Mouse (Mus musculus): Measurements from ENCODE around the gene Acy3. TPM values are rescaled to one million over a fixed set of nuclear protein-coding genes. Genes with fewer than 3 reads are reported as not detected.
"Not testable (repeated sequence)": the region's sequence is repeated elsewhere in the genome, so short reads cannot be mapped to it uniquely, and the experiment has no call there.

The Acy3 gene
- polyA plus RNA-seq, 1 experiment from 2014 or later: 4.3 TPM

DNA sequence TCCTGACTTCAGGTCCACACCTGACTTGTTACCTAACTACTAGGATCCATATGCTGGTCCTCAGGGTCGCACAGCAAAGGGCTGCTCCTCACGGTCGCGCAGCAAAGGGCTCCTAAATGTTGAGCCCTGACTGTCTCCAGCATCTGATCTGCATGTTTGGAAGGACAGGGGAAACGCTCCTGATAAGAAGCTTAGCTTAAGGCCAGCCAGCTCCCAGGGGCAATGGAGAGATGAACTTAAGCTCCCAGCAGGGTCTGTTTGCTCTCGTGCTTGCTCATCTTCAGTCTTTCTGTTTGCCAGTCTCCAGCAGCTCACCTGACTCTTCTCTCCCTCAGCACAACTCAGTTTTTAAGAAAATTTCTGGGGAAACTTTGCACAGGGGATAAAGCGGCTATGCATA is 46.3 kb downstream of the Acy3 start:
- Histone ChIP-seq H3K9ac (ENCODE audit: low read length) (no peak overlapping the region), H3K27ac (replicated peaks; ENCODE audit: low read depth, low read length) (no peak overlapping the region), H3K4me1 (ENCODE audit: control insufficient read depth, insufficient read depth, low read length) (no peaks in the 10 kb centered on the region), H3K4me3 (ENCODE audit: low read depth, low read length) (no peak overlapping the region), H3K36me3 (ENCODE audit: control insufficient read depth, insufficient read depth, low read length) (no peaks in the 10 kb centered on the region), H3K27me3 (ENCODE audit: control insufficient read depth, insufficient read depth, low read length) (no peaks in the 10 kb centered on the region), H3K4me2 (ENCODE audit: low read depth, severe bottlenecking) (no peak overlapping the region), H3K9me3 (ENCODE audit: control insufficient read depth, low read length) (no peaks in the 10 kb centered on the region)
- WGBS: 73% methylated on average over 7 of the region's 7 CpGs
- ATAC-seq (ENCODE audit: insufficient number of reproducible peaks, low FRiP score, low TSS enrichment, low read depth) (no peak), DNase-seq (ENCODE audit: low spot score) (no peak)

DNA sequence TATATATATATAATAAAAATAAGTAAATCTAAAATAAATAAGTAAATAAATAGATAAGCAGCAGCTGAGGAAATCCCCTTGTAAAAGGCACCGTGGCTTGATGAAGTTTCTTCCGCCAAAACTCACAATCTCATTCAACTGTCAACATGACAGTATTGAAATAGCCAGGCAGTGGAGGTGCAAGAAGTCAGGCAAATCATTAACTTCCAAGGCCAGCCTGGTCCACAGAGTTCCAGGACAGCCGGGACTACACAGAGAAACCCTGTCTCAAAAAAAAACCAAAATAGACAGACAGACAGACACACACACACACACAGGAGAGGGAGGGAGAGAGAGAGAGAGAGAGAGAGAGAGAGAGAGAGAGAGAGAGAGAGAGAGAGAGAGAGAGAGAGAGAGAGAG is 46.9 kb downstream of the Acy3 start:
- H3K9me3 ChIP-seq (ENCODE audit: control insufficient read depth, low read length): no peaks in the 10 kb centered on the region
- H3K9ac ChIP-seq (ENCODE audit: low read length): no peak overlapping the region
- H3K4me2 ChIP-seq (ENCODE audit: low read depth, severe bottlenecking): no peak overlapping the region
- DNase-seq (ENCODE audit: low spot score) (no peak), ATAC-seq (ENCODE audit: insufficient number of reproducible peaks, low FRiP score, low TSS enrichment, low read depth) (no peak)
- H3K4me1 ChIP-seq (ENCODE audit: control insufficient read depth, insufficient read depth, low read length): no peaks in the 10 kb centered on the region
- no peak overlapping the region for H3K4me3 ChIP-seq (ENCODE audit: low read depth, low read length)
- WGBS: 94% methylated on average over 3 of the region's 3 CpGs
- no peaks in the 10 kb centered on the region for H3K27me3 ChIP-seq (ENCODE audit: control insufficient read depth, insufficient read depth, low read length)
- no peaks in the 10 kb centered on the region for H3K36me3 ChIP-seq (ENCODE audit: control insufficient read depth, insufficient read depth, low read length)
- H3K27ac ChIP-seq (replicated peaks; ENCODE audit: low read depth, low read length): no peak overlapping the region

DNA sequence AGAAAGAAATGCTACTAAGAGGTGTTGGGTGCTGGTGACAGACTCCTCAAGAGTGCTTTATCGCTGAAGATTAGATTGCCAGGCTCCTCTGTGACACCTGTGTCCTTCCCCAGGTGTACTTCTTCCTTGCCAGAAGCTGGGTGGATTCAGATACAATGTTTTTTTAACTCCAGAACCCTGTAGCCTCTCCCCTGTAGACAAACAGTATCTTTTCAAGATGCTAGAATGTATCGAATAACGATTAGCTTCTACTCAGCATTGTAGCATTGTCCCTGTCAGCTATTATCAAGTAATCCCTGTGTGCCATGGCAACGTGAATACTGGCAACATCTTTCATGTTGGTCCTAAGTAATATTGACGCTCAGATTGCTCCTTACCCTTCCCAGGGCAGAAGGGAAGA is 47.4 kb downstream of the Acy3 start:
- H3K4me2 ChIP-seq (ENCODE audit: low read depth, severe bottlenecking): no peak overlapping the region
- H3K36me3 ChIP-seq (ENCODE audit: control insufficient read depth, insufficient read depth, low read length): no peaks in the 10 kb centered on the region
- WGBS: 71% methylated on average over 5 of the region's 5 CpGs
- H3K9me3 ChIP-seq (ENCODE audit: control insufficient read depth, low read length): no peaks in the 10 kb centered on the region
- H3K4me3 ChIP-seq (ENCODE audit: low read depth, low read length): no peak overlapping the region
- H3K9ac ChIP-seq (ENCODE audit: low read length): no peak overlapping the region
- no peak overlapping the region for H3K27ac ChIP-seq (replicated peaks; ENCODE audit: low read depth, low read length)
- no peaks in the 10 kb centered on the region for H3K27me3 ChIP-seq (ENCODE audit: control insufficient read depth, insufficient read depth, low read length)
- DNase-seq (ENCODE audit: low spot score) (no peak), ATAC-seq (ENCODE audit: insufficient number of reproducible peaks, low FRiP score, low TSS enrichment, low read depth) (no peak)
- H3K4me1 ChIP-seq (ENCODE audit: control insufficient read depth, insufficient read depth, low read length): no peaks in the 10 kb centered on the region

DNA sequence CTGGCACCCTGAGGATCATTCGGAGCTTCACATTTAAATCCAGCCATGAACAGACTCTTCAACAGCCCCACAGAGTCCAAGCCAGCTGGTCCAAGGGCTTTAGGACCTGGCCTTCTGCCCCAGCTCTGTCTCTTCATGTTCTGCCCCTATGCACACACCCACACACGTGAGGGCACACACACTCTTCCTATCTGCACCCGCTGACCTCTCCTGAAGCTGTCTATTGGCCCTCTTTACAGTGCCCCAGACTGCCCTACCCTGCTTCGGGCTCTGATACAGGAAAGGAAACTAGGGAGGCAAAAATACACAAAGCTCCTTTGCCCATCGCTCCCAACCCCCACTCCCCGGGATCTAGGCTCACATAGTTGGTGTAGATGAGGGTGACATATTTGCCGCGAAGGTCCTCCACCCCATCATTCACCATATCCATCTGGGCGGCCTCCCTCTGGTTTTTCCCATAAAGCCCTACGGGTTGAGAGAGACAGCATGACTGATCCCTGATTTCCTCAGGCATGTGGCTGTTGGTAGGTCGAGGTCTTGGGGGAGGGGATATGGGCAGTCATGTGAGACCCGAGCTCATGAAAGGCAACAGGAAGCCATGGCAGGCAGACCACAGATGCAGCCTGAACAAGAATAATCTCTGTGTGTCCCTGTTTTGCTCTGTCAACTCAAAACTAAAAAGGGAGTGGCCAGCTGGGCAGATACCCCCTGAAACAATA is 50.1 kb downstream of the Acy3 start:
- H3K9ac ChIP-seq (ENCODE audit: low read length): no peak overlapping the region
- H3K27ac ChIP-seq (replicated peaks; ENCODE audit: low read depth, low read length): no peak overlapping the region
- DNase-seq (ENCODE audit: low spot score) (no peak), ATAC-seq (ENCODE audit: insufficient number of reproducible peaks, low FRiP score, low TSS enrichment, low read depth) (no peak)
- no peaks in the 10 kb centered on the region for H3K9me3 ChIP-seq (ENCODE audit: control insufficient read depth, low read length)
- H3K4me3 ChIP-seq (ENCODE audit: low read depth, low read length): no peak overlapping the region
- 74% methylated on average over 12 of the region's 12 CpGs for WGBS
- H3K4me2 ChIP-seq (ENCODE audit: low read depth, severe bottlenecking): no peak overlapping the region
- H3K4me1 ChIP-seq (ENCODE audit: control insufficient read depth, insufficient read depth, low read length): no peaks in the 10 kb centered on the region
- H3K36me3 ChIP-seq (ENCODE audit: control insufficient read depth, insufficient read depth, low read length): no peaks in the 10 kb centered on the region
- no peaks in the 10 kb centered on the region for H3K27me3 ChIP-seq (ENCODE audit: control insufficient read depth, insufficient read depth, low read length)

DNA sequence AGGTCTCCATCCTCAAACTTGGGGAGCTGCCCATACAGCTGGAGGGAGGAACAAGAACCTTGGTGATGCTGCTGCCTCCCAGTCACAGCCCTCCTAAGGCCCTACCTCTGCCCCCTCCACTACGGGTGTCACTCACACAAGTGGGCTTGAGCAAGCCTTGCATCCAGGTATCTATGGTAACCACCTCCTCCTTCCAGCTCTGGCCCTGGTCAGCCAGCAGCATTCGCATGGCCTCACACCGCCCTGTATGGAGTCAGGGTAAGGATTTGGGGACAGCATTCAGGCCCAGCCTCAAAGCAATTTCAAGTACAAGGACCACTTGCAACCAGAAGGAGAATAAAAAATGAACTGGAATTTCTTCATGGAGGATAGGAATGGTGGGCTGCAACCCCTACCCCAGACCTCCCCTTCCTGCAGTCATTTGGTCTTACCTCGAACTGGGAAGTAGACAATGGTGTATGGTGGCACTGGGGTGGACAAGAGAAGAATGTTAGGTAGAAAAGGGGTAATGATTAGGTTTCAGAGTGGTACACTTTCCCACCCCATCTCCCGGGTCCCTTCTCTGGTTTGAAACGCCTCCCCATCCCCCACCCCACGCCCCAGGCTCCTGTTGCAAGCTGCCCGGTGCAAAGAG is 50.9 kb downstream of the Acy3 start:
- peak overlapping the region; percentile 22; the same call in 1 of the 2 replicates for H3K27ac ChIP-seq (replicated peaks; ENCODE audit: low read depth, low read length)
- WGBS: 30% methylated on average over 7 of the region's 8 CpGs
- H3K4me2 ChIP-seq (ENCODE audit: low read depth, severe bottlenecking): peak overlapping the region; percentile 76
- DNase-seq (ENCODE audit: low spot score); H3K36me3 ChIP-seq (ENCODE audit: control insufficient read depth, insufficient read depth, low read length); H3K27me3 ChIP-seq (ENCODE audit: control insufficient read depth, insufficient read depth, low read length); H3K9me3 ChIP-seq (ENCODE audit: control insufficient read depth, low read length); H3K4me1 ChIP-seq (ENCODE audit: control insufficient read depth, insufficient read depth, low read length): not testable (repeated sequence)
- H3K4me3 ChIP-seq (ENCODE audit: low read depth, low read length): peak overlapping the region; percentile 67
- H3K9ac ChIP-seq (ENCODE audit: low read length): peak overlapping the region; percentile 88
- 0 out of 2 replicates have a peak, but pooled peaks have one; percentile 18 for ATAC-seq (ENCODE audit: insufficient number of reproducible peaks, low FRiP score, low TSS enrichment, low read depth)

DNA sequence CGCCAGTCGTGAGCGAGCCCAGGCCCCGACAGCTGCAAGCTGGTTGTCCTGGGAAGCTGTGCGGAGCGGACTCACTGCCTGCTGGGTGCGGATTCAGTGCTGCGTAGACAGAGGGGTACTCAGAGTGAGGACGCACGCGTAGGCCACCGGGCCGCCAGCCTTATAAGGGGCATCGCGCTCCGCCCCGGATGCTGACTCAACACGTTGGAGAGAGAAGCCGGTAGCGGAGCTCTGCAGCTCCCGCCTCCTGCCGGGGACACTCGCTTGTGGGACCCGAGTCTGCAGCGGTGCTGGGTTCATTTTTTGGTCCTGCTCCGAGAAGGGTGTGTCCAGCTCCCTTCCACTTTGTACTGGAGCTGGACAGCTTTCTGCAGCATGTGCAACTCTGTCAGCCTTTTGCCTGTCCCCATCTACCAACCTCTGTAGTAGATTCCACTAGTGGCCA is 51.4 kb downstream of the Acy3 start, which contains the start of gene Gstp1:
Gene Gstp1 (minus strand): TSS at position 198 of the 445 bp plus-strand sequence.
- ATAC-seq (ENCODE audit: insufficient number of reproducible peaks, low FRiP score, low TSS enrichment, low read depth): peak; percentile 63; the same call in 1 of the 2 replicates
- WGBS: under 1% methylated on average over 26 of the region's 26 CpGs

More for the DNA sequence above, 51.4 kb downstream of the Acy3 start, which contains the start of gene Gstp1:
- peak within 1 kb of the TSS; percentile 76 for H3K4me2 ChIP-seq (ENCODE audit: low read depth, severe bottlenecking)
- no peaks in the 10 kb centered on the region for H3K4me1 ChIP-seq (ENCODE audit: control insufficient read depth, insufficient read depth, low read length)
- no peaks in the 10 kb centered on the region for H3K36me3 ChIP-seq (ENCODE audit: control insufficient read depth, insufficient read depth, low read length)
- peak; percentile 87 for DNase-seq (ENCODE audit: low spot score)
- peak within 1 kb of the TSS; percentile 22; the same call in 1 of the 2 replicates for H3K27ac ChIP-seq (replicated peaks; ENCODE audit: low read depth, low read length)
- peak within 1 kb of the TSS; percentile 88 for H3K9ac ChIP-seq (ENCODE audit: low read length)
- no peaks in the 10 kb centered on the region for H3K9me3 ChIP-seq (ENCODE audit: control insufficient read depth, low read length)
- H3K27me3 ChIP-seq (ENCODE audit: control insufficient read depth, insufficient read depth, low read length): no peaks in the 10 kb centered on the region
- peak within 1 kb of the TSS; percentile 67 for H3K4me3 ChIP-seq (ENCODE audit: low read depth, low read length)

Other genes with a start within 250 kb of the Acy3 start
- gene Kmt5b, start 219.1 kb upstream of the Acy3 start, polyA plus RNA-seq (2014; fragmentation: Nextera tagmentation; extraction: Ambion mirVana): 25.3 and 30.6 TPM in 2 replicates
- gene Chka, start 134.8 kb upstream of the Acy3 start, polyA plus RNA-seq (2014; fragmentation: Nextera tagmentation; extraction: Ambion mirVana): 47.3 and 47.7 TPM in 2 replicates
- gene Tcirg1, start 79.4 kb upstream of the Acy3 start, polyA plus RNA-seq (2014; fragmentation: Nextera tagmentation; extraction: Ambion mirVana): 27.3 and 28.8 TPM in 2 replicates
- 259 and 263 TPM in 2 replicates for gene Ndufs8, start 73.8 kb upstream of the Acy3 start, polyA plus RNA-seq (2014; fragmentation: Nextera tagmentation; extraction: Ambion mirVana)
- gene Aldh3b1, start 56.8 kb upstream of the Acy3 start, polyA plus RNA-seq (2014; fragmentation: Nextera tagmentation; extraction: Ambion mirVana): 0.47 and 0.67 TPM in 2 replicates
- gene Unc93b1, start 51.4 kb upstream of the Acy3 start, polyA plus RNA-seq (2014; fragmentation: Nextera tagmentation; extraction: Ambion mirVana): 6.0 and 7.1 TPM in 2 replicates
- gene Aldh3b3, start 27.9 kb upstream of the Acy3 start, polyA plus RNA-seq (2014; fragmentation: Nextera tagmentation; extraction: Ambion mirVana): not detected in 2 replicates
- 2.6 TPM in 2 replicates for gene Aldh3b2, start 14.2 kb upstream of the Acy3 start, polyA plus RNA-seq (2014; fragmentation: Nextera tagmentation; extraction: Ambion mirVana)
- 0.08 TPM in 1 of 2 replicates, not detected in the other for gene Tbx10, start 6.2 kb downstream of the Acy3 start, polyA plus RNA-seq (2014; fragmentation: Nextera tagmentation; extraction: Ambion mirVana)
- 29.7 and 32.6 TPM in 2 replicates for gene Nudt8, start 14.0 kb downstream of the Acy3 start, polyA plus RNA-seq (2014; fragmentation: Nextera tagmentation; extraction: Ambion mirVana)
- 2.5 TPM in 2 replicates for gene Gm49405, start 14.1 kb downstream of the Acy3 start, polyA plus RNA-seq (2014; fragmentation: Nextera tagmentation; extraction: Ambion mirVana)
- gene Doc2g, start 16.7 kb downstream of the Acy3 start, polyA plus RNA-seq (2014; fragmentation: Nextera tagmentation; extraction: Ambion mirVana): 4.1 TPM in 2 replicates
- 198 and 208 TPM in 2 replicates for gene Ndufv1, start 26.2 kb downstream of the Acy3 start, polyA plus RNA-seq (2014; fragmentation: Nextera tagmentation; extraction: Ambion mirVana)
- 437 and 462 TPM in 2 replicates for gene Gstp1, start 51.4 kb downstream of the Acy3 start, polyA plus RNA-seq (2014; fragmentation: Nextera tagmentation; extraction: Ambion mirVana)
- 1.1 TPM in 2 replicates for gene Gstp2, start 59.5 kb downstream of the Acy3 start, polyA plus RNA-seq (2014; fragmentation: Nextera tagmentation; extraction: Ambion mirVana)
- 0.23 TPM in 1 of 2 replicates, not detected in the other for gene Gstp3, start 73.0 kb downstream of the Acy3 start, polyA plus RNA-seq (2014; fragmentation: Nextera tagmentation; extraction: Ambion mirVana)
- not detected in 2 replicates for gene Cabp2, start 95.0 kb downstream of the Acy3 start, polyA plus RNA-seq (2014; fragmentation: Nextera tagmentation; extraction: Ambion mirVana)
- gene Cdk2ap2, start 110.6 kb downstream of the Acy3 start, polyA plus RNA-seq (2014; fragmentation: Nextera tagmentation; extraction: Ambion mirVana): 77.5 and 81.6 TPM in 2 replicates
- 4.8 and 5.8 TPM in 2 replicates for gene Pitpnm1, start 113.4 kb downstream of the Acy3 start, polyA plus RNA-seq (2014; fragmentation: Nextera tagmentation; extraction: Ambion mirVana)
- gene Aip, start 139.3 kb downstream of the Acy3 start, polyA plus RNA-seq (2014; fragmentation: Nextera tagmentation; extraction: Ambion mirVana): 91.2 and 93.7 TPM in 2 replicates
- gene Gpr152, start 153.2 kb downstream of the Acy3 start, polyA plus RNA-seq (2014; fragmentation: Nextera tagmentation; extraction: Ambion mirVana): not detected in 2 replicates
- gene Cabp4, start 157.5 kb downstream of the Acy3 start, polyA plus RNA-seq (2014; fragmentation: Nextera tagmentation; extraction: Ambion mirVana): not detected in 2 replicates
- gene Coro1b, start 162.0 kb downstream of the Acy3 start, polyA plus RNA-seq (2014; fragmentation: Nextera tagmentation; extraction: Ambion mirVana): 116 and 124 TPM in 2 replicates
- gene Ptprcap, start 167.0 kb downstream of the Acy3 start, polyA plus RNA-seq (2014; fragmentation: Nextera tagmentation; extraction: Ambion mirVana): 1.1 and 1.5 TPM in 2 replicates
- gene Rps6kb2, start 176.8 kb downstream of the Acy3 start, polyA plus RNA-seq (2014; fragmentation: Nextera tagmentation; extraction: Ambion mirVana): 44.7 and 48.9 TPM in 2 replicates
- gene Carns1, start 188.9 kb downstream of the Acy3 start, polyA plus RNA-seq (2014; fragmentation: Nextera tagmentation; extraction: Ambion mirVana): 2.1 TPM in 2 replicates
- gene Tbc1d10c, start 204.7 kb downstream of the Acy3 start, polyA plus RNA-seq (2014; fragmentation: Nextera tagmentation; extraction: Ambion mirVana): 0.89 and 1.2 TPM in 2 replicates
- 952 and 995 TPM in 2 replicates for gene Ppp1ca, start 205.5 kb downstream of the Acy3 start, polyA plus RNA-seq (2014; fragmentation: Nextera tagmentation; extraction: Ambion mirVana)
- gene Rad9a, start 215.1 kb downstream of the Acy3 start, polyA plus RNA-seq (2014; fragmentation: Nextera tagmentation; extraction: Ambion mirVana): 52.5 and 54.9 TPM in 2 replicates
- 5.0 and 7.4 TPM in 2 replicates for gene Clcf1, start 227.7 kb downstream of the Acy3 start, polyA plus RNA-seq (2014; fragmentation: Nextera tagmentation; extraction: Ambion mirVana)
- not detected in 2 replicates for gene AC109138.7, start 227.8 kb downstream of the Acy3 start, polyA plus RNA-seq (2014; fragmentation: Nextera tagmentation; extraction: Ambion mirVana)
- gene Pold4, start 245.3 kb downstream of the Acy3 start, polyA plus RNA-seq (2014; fragmentation: Nextera tagmentation; extraction: Ambion mirVana): 11.5 and 12.6 TPM in 2 replicates